Mouse (Mus musculus) hindbrain, embryonic 11.5 days (tissue): ENCODE measurements around the gene 2210016F16Rik. TPM values are rescaled to one million over a fixed set of nuclear protein-coding genes. Genes with fewer than 3 reads are reported as not detected.
A peak's percentile ranks its signal among the peaks of the same experiment; 100 is the strongest.

Source experiments
- ATAC-seq: fragments of 200-750 bp; cut with Nextera tagmentation; 2 replicates; pipeline ENCODE4 v1.8.0; 2017; ENCODE audit warnings: mild to moderate bottlenecking, moderate TSS enrichment, moderate library complexity; ENCODE audit not compliant: low FRiP score
- DNase-seq: peaks from one replicate; pipeline ENCODE4 v3.0.0-alpha.2; 2015; ENCODE audit warnings: low spot score
- H3K27ac ChIP-seq: fragments of 300-500 bp; sonication (generic); 2 replicates; pipeline ENCODE4 v1.5.1; 2014; ENCODE audit warnings: mild to moderate bottlenecking, low read depth, low read length
- H3K27me3 ChIP-seq: fragments of 300-500 bp; sonication (generic); 2 replicates; pipeline ENCODE4 v1.6.1; 2014; ENCODE audit warnings: mild to moderate bottlenecking, low read length, moderate library complexity, mixed read lengths; ENCODE audit not compliant: control insufficient read depth, insufficient read depth
- H3K36me3 ChIP-seq: fragments of 300-500 bp; sonication (generic); 2 replicates; pipeline ENCODE4 v1.6.1; 2014; ENCODE audit warnings: mild to moderate bottlenecking, low read length, moderate library complexity, mixed read lengths; ENCODE audit not compliant: control insufficient read depth, insufficient read depth
- H3K4me1 ChIP-seq: fragments of 300-500 bp; sonication (generic); replicated peaks from 2 replicates; pipeline ENCODE4 v1.6.1; 2014; ENCODE audit warnings: low read length, mixed read lengths; ENCODE audit not compliant: control insufficient read depth, insufficient read depth
- H3K4me2 ChIP-seq: fragments of 300-500 bp; sonication (generic); replicated peaks from 2 replicates; pipeline ENCODE4 v1.6.1; 2014; ENCODE audit warnings: mild to moderate bottlenecking, low read depth, low read length
- H3K4me3 ChIP-seq: fragments of 300-500 bp; sonication (generic); 2 replicates; pipeline ENCODE4 v1.5.1; 2014; ENCODE audit warnings: low read depth, low read length
- H3K9ac ChIP-seq: fragments of 300-500 bp; sonication (generic); 2 replicates; pipeline ENCODE4 v1.6.1; 2014; ENCODE audit warnings: low read depth, low read length
- H3K9me3 ChIP-seq: fragments of 300-500 bp; sonication (generic); 2 replicates; pipeline ENCODE4 v1.6.1; 2016; ENCODE audit warnings: low read length; ENCODE audit not compliant: control insufficient read depth
- WGBS: fragments of 180-500 bp; shearing (Covaris S2); extraction: QIAGEN DNeasy Blood & Tissue Kit; methylation state at CpG from one replicate; pipeline ENCODE4 v1.1.7; 2014; 5-methylcytosine and 5-hydroxymethylcytosine counted together
- polyA plus RNA-seq: library from polyadenylated mRNA; unstranded; fragments of >200 nt; fragmentation: Nextera tagmentation; extraction: Ambion mirVana; gene quantifications from 2 replicates; pipeline ENCODE4 v1.2.1, GENCODE M21; 2014

Gene 2210016F16Rik
- polyA plus RNA-seq, 1 experiment from 2014 or later: 31.6 TPM

GRCm38 (mm10) chr13:58388379-58388778 is 3.4 kb upstream of the 2210016F16Rik start:
- Histone ChIP-seq H3K4me3 (no peak overlapping the region), H3K4me1 (no peaks in the 10 kb centered on the region), H3K36me3 (0 out of 2 replicates have a peak, but pooled peaks cover 4% of the 10 kb centered on the region), H3K27ac (no peak overlapping the region), H3K9ac (no peak overlapping the region), H3K4me2 (no peak overlapping the region), H3K27me3 (no peaks in the 10 kb centered on the region), H3K9me3 (no peaks in the 10 kb centered on the region)
- no peak for DNase-seq
- 53% methylated on average over 3 of the region's 3 CpGs for WGBS
- peak; percentile 1; the same call in 1 of the 2 replicates for ATAC-seq

GRCm38 (mm10) chr13:58387948-58388347 is 2.9 kb upstream of the 2210016F16Rik start:
- WGBS: 20% methylated on average over 7 of the region's 7 CpGs
- Histone ChIP-seq H3K9ac (no peak overlapping the region), H3K9me3 (no peaks in the 10 kb centered on the region), H3K4me2 (no peak overlapping the region), H3K36me3 (0 out of 2 replicates have a peak, but pooled peaks cover 2% of the 10 kb centered on the region), H3K27me3 (no peaks in the 10 kb centered on the region), H3K4me1 (no peaks in the 10 kb centered on the region), H3K27ac (no peak overlapping the region), H3K4me3 (no peak overlapping the region)
- peak; percentile 83 for DNase-seq
- peak; percentile 6; the same call in 1 of the 2 replicates for ATAC-seq

DNA sequence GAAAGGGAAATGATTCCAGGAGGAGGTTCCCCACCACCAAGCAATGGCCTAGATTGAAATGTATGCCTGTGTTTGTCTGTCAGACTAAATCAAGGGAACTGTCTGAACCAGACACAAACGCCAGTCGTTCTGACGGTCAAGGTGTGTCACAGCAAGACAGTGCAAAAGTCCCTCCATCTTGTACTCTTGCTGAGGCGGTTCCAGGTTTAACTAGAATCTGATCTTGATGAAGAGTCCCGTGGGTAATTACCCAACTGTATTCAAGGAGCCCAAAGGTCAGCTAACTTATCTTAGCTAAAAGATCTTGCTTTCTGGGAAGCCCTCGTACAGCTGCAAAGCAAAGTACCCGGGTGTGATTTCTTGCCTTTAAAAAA is 509 bp upstream of the 2210016F16Rik start:
- Histone ChIP-seq H3K4me3 (peak overlapping the region; percentile 67), H3K27ac (no peak overlapping the region), H3K4me1 (no peaks in the 10 kb centered on the region), H3K9me3 (peaks cover 3% of the 10 kb centered on the region), H3K9ac (peak overlapping the region; percentile 80; the same call in 1 of the 2 replicates), H3K27me3 (no peaks in the 10 kb centered on the region), H3K36me3 (peaks cover 18% of the 10 kb centered on the region), H3K4me2 (peak overlapping the region; percentile 86)
- ATAC-seq (no peak; the same call in 1 of the 2 replicates), DNase-seq (no peak)
- 89% methylated on average over 7 of the region's 7 CpGs for WGBS

DNA sequence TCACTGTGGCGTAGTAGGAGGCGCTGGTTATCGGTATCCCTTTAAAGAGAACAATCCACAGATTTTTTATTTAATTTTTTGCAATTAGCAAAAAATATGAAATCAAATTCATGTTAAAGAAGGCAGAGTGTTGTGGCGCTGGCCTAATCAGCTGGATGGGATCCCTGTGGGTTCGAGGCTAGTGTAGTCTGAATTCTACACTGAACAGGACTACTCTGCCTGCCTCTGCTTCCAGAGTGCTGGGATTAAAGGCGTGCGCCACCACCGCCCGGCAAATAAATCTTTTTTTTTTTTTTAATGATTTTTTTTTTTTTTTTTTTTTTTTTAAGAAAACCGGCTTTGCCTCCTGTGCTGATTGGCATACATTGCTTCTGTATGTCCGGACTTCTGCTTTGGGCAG is 654 bp downstream of the 2210016F16Rik start:
- Histone ChIP-seq H3K27me3 (no peaks in the 10 kb centered on the region), H3K9ac (peak overlapping the region; percentile 80), H3K27ac (no peak overlapping the region), H3K9me3 (peaks cover 3% of the 10 kb centered on the region), H3K4me2 (peak overlapping the region; percentile 86), H3K4me1 (no peaks in the 10 kb centered on the region), H3K4me3 (peak overlapping the region; percentile 67), H3K36me3 (peaks cover 20% of the 10 kb centered on the region)
- DNase-seq (no peak), ATAC-seq (peak; percentile 49)
- 53% methylated on average over 11 of the region's 11 CpGs for WGBS

- H3K27ac ChIP-seq: no peak overlapping the region
- H3K36me3 ChIP-seq: no peaks in the 10 kb centered on the region
- no peak overlapping the region for H3K4me3 ChIP-seq
- H3K4me2 ChIP-seq: no peak overlapping the region
- ATAC-seq (no peak), DNase-seq (no peak)
- H3K9ac ChIP-seq: no peak overlapping the region
- WGBS: 89% methylated on average over 2 of the region's 2 CpGs
- no peaks in the 10 kb centered on the region for H3K4me1 ChIP-seq
- no peaks in the 10 kb centered on the region for H3K9me3 ChIP-seq
- no peaks in the 10 kb centered on the region for H3K27me3 ChIP-seq
Observed at GRCm38 (mm10) chr13:58373153-58373470, 11.9 kb downstream of the 2210016F16Rik start.

DNA sequence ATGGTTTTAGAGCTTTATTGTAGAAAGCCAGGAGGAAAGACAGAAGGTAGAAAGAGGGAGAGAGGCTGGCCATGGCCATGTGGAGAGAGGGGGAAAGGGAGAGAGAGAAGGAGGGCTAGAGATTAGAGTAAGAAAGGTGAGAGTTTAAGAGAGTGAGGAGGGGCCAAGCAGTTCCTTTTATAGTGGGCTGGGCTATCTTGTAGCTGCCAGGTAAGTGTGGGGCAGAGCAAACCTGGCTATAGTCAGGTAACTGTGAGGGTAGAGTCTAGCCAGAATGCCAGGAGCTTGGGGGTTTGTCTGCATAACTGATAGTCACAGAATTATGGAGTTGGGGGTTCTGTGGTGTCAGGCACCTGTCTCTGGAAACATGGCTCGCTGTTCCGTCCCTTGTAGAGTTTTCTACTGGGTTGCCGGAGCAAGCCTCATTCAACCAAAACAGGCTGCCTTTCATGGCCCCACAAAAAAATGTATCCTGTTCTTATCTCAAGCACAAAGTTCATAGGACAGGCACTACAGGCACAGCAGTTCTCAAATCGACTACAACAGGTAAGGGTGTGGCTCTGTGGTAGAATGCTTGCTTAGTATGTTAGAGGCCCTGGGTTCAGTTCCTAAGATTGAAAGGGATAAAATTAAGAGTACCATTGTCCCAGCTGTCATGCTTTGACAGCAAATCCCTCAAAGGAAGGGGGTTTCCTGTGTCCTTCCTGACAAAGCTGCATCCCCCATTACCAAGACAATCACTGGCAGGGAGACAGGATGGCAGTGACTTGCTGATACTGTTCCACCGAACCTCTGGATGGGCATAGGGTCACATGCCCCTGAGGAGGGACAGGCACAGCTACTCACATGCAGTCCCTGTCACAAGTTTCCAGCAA is 12.5 kb downstream of the 2210016F16Rik start:
- Histone ChIP-seq H3K4me1 (no peaks in the 10 kb centered on the region), H3K27me3 (no peaks in the 10 kb centered on the region), H3K36me3 (no peaks in the 10 kb centered on the region), H3K9ac (no peak overlapping the region), H3K9me3 (no peaks in the 10 kb centered on the region), H3K27ac (no peak overlapping the region), H3K4me3 (no peak overlapping the region), H3K4me2 (no peak overlapping the region)
- ATAC-seq (no peak), DNase-seq (no peak)
- 86% methylated on average over 5 of the region's 5 CpGs for WGBS

DNA sequence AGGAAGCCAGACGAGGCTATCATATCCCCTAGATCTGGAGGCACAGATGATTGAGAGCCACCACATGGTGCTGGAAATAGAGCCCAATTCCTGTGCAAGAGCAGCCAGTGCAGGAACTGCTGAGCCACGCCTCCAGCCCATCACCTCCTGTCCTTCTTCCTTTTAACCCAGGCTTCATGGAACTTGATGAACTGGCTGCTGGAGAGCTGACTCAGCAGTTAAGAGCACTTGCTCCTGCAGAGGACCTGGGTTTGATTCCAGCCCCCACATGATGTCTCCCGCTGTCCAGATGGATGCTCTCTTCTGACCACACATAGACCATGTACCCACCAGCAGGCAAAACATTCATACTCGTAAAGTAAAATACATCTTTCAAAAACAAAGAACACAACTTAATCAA is 16.2 kb downstream of the 2210016F16Rik start:
- Histone ChIP-seq H3K27ac (no peak overlapping the region), H3K4me2 (no peak overlapping the region), H3K9ac (no peak overlapping the region), H3K27me3 (no peaks in the 10 kb centered on the region), H3K4me3 (no peak overlapping the region), H3K4me1 (no peaks in the 10 kb centered on the region), H3K36me3 (no peaks in the 10 kb centered on the region), H3K9me3 (no peaks in the 10 kb centered on the region)
- no peak for DNase-seq
- no peak for ATAC-seq
- 74% methylated on average over 4 of the region's 4 CpGs for WGBS

GRCm38 (mm10) chr13:58367641-58368040 is 17.4 kb downstream of the 2210016F16Rik start:
- Histone ChIP-seq H3K9ac (no peak overlapping the region), H3K4me2 (no peak overlapping the region), H3K27ac (no peak overlapping the region), H3K36me3 (no peaks in the 10 kb centered on the region), H3K27me3 (no peaks in the 10 kb centered on the region), H3K9me3 (no peaks in the 10 kb centered on the region), H3K4me3 (no peak overlapping the region), H3K4me1 (no peaks in the 10 kb centered on the region)
- 70% methylated on average over 1 of the region's 1 CpGs for WGBS
- no peak for DNase-seq
- no peak for ATAC-seq

DNA sequence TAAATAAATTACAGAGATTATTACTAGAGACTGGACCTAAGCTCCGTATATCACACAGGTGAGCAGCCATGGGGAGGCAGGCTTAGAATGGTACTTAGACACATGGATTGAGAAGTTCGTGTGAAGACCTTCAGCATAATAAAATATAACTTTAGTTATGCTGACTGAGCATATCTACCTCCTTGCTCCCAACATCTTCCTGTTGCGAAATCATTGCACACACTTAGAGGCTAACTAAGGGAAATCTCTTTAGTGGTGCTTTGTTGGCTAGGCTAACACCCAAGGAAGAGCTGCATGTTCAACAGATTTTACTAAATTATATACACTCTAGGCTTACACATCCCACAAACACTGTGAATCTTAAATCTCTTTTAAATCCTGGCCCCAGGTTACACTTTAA is 18.7 kb downstream of the 2210016F16Rik start:
- WGBS: 91% methylated on average over 3 of the region's 3 CpGs
- Histone ChIP-seq H3K27me3 (no peaks in the 10 kb centered on the region), H3K4me3 (no peak overlapping the region), H3K4me2 (no peak overlapping the region), H3K9me3 (no peaks in the 10 kb centered on the region), H3K27ac (no peak overlapping the region), H3K36me3 (no peaks in the 10 kb centered on the region), H3K4me1 (no peaks in the 10 kb centered on the region), H3K9ac (no peak overlapping the region)
- ATAC-seq (no peak), DNase-seq (no peak)
